Mouse (Mus musculus): ENCODE results near the gene Trp73.

Gene Trp73

DNA sequence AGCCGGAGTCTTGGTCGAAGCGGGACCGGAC, at the start of gene Trp73:
Gene Trp73 (minus strand): TSS at position 27 of the 31 bp plus-strand sequence.
- no peak for DNase-seq

DNA sequence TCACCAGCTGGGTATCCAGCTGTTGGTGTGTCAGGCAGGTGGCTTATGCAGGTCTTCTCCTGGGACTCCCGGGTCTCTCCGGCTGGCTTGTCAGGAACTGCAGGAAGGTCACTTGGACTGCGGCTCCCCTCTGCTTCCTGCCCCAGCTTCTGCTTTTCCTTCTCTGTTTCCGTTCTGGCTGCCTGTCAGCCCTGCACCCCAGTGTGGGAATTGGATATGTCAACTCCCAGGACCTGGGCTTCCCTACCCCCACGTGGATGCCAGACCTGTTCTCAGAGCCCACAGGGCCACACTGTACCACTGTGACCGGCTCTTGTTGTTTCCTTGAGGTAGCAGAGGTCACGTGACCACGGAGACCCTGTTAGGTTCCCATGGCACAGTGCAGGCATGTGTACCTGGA, 48.9 kb upstream of the Trp73 start:
- no peak for DNase-seq

DNA sequence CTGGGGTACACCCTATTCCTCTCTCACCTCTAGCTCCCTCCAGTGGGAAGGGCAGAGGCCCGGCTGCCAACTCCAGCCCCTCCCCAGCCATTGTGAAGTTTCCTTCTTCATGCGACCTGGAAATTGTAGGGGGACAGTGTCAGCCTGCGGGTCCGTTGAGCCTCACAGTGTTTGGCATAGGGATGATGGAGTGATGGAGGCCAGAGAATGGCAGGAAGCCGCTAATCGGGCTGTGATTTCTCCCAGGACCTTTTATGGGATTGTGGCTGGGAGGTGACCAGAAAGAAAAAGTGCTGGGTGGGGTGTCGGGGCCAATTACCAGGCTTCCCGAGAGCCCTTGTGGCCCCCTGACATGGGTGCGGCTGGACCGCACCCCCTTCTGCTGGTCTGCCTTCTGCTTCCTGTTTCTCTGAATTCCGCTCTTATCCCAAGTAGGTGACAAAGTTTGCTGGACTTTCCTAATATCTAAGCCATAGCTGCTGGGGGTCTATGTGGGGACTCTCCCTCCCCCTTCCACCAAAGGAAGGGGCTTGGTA, 46.1 kb upstream of the Trp73 start:
- no peak for DNase-seq

DNA sequence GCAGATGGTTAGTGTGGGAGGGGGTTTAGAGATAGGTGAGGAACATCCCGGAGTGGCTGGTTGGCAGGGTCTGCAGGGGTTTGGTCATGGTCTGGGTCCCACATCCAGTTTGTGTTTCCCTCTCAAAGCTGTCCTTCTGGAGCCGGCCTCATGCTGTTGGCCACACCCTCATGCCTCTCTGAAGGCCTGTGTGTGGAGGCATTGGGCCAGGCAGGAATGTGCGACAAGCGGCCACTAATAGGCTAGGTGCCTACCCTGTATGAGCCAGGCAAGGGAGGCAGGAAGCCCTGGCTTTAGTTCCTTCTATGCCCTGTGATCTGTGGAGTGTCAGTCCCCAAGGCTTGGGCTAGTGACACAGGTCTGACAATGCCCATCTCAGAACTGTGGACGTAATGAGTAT, 45.0 kb upstream of the Trp73 start:
- DNase-seq: no peak

DNA sequence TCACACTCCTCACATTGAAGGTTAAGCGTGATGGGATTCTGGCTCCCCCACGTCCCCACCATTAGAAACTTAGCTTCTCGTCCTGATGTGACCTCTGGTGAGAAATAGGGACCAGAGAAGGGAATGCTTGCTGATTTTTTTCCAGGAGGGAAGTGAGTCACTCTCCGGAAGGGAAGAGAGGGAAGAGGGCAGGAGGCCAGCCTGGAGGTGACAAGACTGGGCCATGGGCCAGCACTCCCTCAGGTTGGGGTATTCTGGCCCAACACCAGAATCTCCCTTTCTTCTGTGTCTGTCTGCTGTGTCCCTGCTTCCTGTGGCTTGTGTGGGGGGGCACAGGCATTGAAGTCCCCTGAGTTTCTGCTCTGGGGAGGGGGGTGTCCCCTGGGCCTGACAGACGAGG, 43.6 kb upstream of the Trp73 start:
- no peak for DNase-seq

DNA sequence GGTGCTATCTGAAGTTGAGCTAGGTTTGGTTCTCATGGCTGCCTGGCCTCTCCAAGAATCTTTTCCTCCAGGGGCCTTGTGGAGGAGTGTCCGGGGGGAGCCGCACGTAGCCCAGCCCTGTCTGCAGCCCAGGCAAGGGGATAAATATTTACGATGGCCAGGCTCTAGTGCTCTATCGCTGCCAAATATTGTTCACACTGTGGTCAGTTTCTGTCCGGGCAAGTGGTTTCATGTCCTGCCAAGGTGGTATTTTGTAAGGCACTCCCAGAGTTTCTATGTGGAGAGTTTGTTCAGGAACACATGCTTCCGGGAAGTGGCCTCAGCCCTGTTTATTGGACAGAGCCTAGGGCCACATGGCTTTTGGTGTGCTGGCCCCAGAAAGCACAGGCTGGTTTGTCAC, 41.0 kb upstream of the Trp73 start:
- DNase-seq: no peak

DNA sequence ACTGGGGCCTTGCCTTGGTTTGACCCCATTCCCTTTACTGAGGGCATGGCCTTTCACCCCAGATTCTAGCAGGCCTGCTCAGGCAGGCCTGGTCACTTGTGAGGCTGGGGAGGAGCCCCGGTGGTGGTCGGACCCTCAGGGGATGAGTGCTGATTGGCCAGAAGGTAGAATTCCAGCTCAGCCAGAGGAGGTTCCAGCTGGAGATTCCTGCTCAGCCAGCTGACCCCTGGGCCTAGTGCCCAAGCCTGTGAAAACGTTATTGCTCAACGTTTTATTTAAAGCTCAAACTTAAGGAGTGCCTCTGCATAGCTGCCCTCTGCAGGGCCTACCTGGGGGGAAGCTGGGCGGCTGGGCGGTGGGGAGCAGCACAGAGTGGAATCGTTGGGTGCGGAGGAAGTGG, 37.2 kb upstream of the Trp73 start:
- DNase-seq: no peak

DNA sequence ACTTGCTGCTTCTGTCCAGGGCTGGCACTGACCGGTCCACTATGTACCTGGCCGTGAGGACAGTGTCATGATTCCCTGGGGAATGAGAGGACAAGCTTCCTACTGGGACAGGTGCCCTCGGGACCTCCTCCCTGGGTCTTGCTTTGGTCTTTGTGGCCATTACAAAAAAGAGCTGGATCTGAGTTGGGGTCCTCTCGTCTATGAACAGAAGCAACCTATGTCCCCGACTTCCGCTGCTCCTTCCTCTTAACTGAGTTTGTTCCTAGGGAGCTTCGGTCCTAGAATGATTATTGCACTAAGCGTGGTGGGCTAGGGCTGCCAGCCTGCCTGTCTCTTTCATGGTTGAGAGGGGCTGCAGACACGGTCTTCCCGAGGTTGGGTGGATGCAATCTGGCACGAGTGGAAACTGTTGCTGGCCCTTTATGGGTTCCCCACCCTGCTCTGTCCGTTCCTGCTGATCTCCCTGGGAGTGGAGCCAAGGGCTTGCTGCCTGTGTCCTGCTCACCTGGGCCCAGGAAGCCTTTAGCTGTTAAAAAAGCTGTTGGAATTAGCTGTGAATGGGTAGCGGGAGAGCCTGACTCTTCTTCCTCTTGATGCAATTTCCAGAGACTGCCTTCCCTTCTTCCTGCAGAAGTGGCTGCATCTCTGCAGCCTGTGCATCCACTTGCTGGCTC, 32.1 kb upstream of the Trp73 start:
- DNase-seq: no peak

DNA sequence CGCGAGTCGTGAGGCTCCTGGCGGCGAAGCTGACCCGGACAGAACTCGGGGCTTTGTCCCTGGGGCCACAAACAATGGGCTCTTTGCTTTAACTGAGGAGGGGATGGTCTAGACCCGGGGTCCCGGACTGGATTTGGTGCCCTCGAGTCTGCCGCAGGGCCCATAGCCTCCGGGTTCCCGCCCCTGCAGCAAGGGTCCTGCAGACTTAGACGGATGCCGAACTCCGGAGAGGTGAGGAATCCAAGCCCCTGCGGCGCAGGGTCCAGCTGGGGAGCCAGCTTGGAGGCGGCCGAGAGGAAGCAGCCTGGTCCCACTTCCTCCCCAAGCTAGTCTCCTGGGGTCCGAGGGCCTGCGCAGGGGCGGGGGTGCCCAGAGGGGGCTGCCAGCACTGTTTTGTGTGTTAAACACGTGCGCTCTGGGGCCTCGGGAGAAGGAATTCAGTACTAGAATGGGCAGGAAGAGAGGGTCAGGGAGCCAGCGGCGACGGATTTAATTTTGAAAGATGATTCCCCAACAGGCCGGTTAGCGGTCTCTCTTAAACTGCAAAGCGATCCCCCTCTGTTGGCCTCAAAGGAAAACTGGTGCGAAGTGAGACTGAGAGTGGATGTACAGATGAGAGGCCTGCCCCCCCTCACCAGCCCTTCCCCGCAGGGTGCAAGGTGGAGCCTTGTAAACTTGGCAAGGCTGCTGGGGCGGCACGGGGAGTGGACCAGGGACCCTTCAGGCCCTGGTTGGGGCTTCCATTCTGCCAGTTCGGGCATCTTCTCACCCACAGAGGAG, 31.3 kb upstream of the Trp73 start:
- no peak for DNase-seq

DNA sequence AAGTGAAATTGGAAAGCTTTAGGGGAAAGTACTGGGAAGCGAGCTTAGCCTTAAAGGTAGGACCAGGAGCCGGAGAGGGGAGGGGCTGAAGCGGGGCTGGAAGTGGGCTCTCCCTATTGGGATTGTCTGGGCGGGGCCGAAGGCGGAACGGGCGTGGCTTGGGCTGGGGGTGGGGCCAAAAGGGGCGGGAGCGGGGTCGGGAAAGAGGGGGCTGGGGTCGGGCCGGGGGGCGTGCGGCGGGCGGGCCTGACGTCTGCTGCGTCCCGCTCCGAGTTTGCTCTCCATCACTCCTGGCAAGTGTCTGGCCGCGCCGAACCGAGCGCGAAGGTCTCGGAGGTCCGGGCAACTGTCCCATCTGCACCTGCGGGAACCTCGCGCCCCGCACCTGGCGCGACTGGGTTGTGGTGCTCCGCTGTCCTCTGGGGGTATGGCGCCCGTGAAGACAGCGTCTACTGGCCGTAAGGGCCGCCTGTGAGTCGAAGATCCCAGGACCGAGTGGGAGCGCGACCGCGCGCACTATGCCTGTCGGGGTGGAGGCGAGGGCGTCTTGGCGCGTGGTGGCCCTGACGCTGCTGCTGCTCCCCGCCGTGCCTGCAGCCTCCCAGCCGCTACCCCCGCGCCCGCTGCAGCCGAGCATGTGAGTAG, 30.6 kb upstream of the Trp73 start, which contains the start of gene Megf6:
Gene Megf6 (plus strand): TSS at position 225 of the 645 bp plus-strand sequence.
- no peak for DNase-seq

DNA sequence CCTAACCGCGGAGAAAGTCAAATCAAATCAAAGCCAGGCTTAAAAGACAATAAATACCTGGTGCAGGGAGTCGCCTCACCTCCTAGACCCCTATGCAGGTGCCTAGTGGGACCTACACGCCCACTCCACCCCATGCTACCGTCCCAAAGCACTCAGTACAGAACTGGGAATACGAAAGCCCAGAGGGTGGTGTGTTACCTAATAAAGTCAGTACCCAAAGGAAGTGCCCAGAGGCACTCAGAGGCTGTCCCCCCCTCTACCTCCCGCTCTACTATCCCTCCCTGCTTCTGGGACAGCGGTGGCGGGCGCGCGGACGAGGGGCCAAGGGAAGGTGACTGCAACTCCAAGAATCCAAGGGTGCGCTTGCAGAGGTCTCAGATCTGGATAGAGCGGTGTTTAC, 30.0 kb upstream of the Trp73 start:
- DNase-seq: no peak

DNA sequence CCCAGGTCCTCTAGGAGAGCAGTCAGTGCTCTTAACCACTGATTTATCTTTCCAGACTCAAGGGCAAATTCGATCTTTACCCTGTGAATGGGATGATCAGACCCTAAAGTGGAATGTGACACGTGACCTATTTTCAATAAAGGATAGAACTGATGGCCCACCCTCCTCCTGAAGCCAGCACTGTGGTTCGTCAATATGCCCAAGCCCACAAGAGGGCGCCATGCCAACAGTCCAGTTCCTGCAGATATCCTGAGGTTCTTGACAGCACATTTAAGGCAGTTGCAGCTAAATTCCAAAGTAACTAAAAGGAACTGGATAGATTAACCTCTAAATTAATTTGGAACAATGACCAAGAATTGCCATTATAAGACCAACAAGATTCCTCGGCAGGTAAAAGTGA, 27.0 kb upstream of the Trp73 start:
- peak; percentile 72 for DNase-seq

DNA sequence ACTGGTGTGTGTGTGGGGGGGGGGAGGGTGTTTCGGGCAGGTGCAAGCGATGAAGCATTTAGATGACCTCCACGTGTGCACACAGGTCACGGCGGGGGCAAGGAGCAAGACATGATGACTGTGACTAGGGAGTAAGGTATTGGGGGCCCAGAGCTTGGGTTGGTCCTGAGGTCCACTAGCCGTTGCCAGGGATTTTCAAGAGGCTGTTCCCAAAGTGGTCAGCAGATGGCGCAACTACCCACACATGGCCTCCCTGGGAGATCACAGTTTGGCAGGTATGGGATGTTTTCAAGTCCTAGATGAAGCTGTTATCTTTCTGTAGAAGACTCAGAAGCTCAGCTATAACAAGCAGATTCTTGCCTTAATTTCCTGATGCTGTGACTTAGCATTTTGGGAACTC, 23.3 kb upstream of the Trp73 start:
- DNase-seq: peak; percentile 73

DNA sequence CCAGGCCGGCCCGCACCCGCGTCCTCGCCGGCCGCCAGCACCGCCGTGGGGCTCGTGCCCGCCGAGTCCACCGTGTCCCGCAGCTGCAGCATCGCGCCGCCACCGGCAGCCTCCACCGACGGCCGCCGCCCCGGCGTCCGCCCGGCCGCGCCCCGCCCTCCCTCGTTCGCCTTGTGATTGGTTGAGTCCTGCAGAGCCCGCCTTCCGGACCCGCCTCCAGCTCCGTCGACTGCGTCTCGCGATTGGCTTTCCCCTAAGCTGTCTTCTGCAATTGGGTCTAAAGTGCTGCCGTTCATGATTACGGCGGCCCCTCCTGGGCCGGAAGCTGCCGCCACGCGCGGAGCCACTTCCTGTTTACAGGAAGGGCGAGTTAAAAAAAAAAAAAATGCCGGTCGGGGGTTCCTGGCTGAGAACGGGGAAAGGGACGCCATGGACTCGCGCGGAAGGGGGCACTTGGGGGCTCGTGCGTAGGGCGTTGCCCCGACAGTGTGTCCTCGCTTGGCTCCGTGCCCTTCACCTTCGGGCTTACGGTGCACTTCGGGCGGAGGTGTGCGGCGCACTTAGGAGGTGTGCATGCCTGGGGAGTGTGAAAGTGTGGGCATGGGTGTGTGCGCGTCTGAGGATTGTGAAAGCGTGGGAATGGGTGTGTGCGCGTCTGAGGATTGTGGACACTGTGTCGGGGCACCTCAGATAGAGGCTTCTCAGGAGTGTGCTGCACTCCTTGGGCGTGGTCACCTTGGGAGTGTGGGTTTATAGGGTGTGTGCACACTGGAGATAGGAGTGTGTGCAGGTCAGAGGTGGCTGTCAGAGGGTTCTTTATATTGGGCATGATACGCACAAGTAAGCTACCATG, 20.8 kb upstream of the Trp73 start, which contains the start of gene Tprgl:
Gene Tprgl (minus strand): TSS at position 129 of the 853 bp plus-strand sequence.
- DNase-seq: peak; percentile 97

DNA sequence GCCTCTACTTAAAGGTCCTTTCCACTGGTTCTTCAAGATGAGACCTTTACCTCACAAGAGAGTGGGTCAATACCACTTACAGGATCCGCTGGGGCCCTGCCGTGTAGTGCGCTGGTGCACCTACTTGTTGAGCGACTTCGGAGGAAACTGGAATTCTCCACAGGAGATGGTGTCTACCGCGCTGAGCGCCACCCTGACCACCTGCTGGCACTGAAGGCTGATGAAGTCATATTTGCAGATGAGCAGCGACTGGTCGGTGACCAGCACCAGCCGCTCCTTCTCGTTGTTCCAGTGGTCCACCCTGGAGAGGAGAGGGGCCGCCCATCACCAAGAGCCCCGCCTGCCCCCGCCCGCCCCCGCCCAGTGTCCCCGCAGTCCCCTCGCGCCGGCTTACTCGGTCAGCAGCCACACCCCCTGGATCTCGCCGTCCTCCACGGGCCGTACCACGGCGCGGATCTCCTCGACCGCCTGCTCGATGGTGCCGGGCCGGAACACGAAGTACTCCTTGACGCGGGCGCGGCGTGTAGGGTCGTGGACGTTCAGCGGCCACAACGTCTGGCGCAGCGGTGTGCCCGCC, 20.0 kb upstream of the Trp73 start:
- peak; percentile 28 for DNase-seq

DNA sequence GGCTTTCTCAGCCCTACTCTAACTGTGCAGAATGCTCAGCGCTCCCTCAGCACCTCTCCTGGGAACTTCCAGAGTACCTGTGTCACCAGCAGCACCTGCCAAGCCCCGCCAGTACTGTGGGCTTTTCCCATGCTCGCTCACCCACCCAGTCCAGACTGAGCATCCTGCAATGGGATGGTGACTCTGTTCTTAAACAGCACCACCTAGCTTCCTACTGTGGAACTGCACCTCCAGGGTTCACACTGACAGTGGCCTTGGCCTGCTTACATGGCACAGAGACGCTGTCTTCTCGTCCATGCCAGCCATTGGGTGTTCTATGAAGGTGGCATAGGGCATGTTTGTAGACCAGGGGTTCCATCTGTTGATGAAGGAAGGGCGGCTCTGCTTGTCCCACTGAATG, 19.0 kb upstream of the Trp73 start:
- DNase-seq: peak; percentile 81

DNA sequence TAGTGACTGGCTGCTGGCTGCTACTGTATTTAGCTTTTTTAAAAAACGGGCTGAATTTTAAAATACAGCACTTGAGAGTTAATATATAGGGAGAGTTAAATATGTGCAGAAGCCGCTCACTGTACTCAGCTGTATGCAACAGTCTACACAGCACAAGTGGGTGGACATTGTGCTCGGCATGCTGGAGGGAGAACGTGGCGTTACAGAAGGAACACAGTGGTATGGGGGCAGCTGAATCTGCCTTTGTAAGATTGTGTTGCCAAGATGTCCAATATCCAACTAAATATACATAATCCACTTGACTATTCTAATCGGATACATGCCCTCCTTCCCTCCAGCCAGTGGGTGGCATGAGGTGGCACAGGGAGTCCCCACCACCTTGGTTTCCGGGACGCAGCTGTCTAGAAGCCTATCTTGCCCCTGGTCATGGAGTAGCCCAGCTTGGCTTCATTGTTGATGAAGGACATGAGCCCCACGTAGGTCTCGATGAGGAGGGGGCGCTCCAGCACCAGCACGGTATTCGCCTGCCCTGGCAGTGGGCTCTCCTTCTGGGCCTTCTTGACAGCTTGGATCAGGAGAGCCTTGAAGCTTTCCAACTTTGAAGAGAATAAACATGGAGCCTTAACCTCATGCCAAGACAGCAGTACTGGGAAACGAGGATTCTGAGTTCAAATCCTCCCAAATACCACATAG, 18.1 kb upstream of the Trp73 start:
- DNase-seq: no peak

DNA sequence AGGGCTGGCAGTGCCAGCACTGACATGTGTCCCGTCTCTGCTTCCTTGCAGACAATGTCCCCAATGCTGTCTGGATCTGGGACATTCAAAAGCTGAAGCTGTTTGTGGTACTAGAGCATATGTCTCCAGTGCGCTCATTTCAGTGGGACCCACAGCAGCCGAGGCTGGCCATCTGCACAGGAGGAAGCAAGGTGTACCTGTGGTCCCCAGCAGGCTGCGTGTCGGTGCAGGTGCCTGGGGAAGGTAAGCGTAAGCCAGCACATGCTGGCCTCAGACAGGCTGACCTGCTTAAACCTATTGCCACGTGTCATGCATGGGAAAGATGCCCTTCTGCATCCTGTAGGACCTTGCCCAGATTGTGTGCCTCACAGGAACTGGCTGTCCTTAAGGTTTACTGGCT, 16.0 kb upstream of the Trp73 start:
- no peak for DNase-seq

DNA sequence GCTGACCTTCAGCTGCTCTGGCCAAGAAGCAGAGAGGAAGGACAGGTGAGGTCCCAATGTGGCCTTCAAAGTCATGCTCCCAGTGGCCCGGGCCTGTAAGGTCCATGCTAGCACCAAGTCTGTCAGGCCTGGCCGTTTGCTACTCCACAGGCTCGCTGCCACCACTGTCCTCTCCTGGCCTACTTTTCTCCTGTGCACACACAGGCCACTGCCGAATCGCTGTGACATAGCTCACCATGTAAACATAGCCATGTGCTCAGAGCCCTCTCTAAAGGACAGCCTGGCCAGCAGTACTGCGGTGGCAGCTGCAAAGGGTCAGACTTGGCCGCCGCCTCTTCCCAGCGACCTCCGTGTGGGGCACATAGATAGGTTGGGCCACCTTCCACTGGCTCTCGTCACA, 14.1 kb upstream of the Trp73 start:
- no peak for DNase-seq

DNA sequence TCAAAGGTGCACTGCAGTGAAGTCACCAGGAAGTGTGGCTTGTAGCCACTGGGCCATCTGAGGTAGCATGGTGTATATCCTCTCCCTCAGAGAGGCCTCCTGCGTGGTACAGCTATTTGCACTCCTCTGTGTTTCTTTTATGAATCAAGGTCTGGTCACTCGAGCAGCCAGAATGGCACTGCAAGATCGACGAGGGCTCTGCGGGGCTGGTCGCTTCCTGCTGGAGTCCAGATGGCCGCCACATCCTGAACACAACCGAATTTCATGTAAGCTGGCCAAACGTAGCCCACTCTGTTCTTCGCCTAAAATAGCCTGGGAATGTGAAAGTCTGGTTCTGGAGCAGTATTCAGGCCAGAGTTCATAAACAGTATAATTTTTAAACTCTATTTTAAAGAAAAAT, 6.3 kb upstream of the Trp73 start:
- no peak for DNase-seq

DNA sequence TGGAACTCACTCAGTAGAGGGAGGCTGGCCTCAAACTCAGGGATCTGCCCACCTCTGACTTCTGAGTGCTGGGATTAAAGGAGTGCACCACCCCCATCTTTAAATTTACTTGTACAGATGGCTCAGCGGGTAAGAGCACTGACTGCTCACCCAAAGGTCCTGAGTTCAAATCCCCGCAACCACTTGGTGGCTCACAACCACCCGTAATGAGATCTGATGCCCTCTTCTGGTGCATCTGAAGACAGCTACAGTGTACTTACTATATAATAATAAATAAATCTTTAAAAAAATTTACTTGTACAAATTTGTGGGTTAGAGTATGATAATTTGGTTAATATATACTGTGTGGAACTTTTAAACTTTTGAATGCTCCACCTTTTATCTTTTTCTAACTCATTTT, 4.7 kb upstream of the Trp73 start:
- no peak for DNase-seq

DNA sequence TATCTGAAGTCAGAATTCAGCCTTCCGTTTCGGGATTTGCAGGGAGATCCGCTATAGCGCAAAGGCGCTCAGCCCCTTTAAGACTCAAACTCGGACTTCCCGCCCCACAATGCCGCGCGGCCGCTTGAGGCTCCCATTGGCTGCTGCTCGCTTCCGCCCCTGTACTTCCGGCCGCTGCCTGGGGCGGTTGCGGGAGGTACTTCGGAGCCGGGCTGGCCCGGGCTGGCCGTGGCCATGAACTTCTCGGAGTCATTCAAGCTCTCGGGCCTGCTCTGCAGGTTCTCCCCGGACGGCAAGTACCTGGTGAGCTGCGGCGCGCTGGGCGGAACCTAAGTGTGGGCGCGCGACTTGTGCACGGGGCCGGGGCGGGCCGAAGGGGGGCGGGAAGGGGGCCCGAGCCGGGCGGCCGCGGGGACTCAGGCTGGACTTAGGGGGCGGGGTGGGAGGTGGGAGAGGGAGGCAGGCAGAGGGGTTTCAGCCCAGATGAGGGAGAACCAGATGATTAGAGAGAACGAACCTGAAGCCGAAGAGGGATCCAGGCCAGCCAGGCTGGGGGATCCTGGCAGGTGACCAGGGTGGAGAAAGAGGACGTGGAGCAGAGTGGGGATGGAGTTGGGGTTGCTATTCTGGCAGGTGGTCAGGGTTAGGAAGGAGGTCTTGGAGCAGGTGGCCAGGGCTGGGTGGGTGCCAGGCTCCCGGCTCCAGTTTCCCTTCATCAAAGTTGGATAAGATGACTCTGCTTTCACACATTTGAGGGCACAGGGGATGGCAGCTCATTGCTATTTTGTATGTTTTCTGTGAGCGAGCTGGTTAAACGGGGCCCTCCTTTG, 2.4 kb upstream of the Trp73 start, which contains the start of gene Wrap73:
Gene Wrap73 (plus strand): TSS at position 162 of the 830 bp plus-strand sequence.
- DNase-seq: peak; percentile 89

Data from right cerebral cortex, postnatal 14 days (tissue).